Mouse (Mus musculus): Measurements from ENCODE around the gene Uba7.

- TF ChIP-seq CTCF (IDR thresholded peaks at IDR 0.05; ENCODE audit: borderline replicate concordance, insufficient read depth, low read depth, low read length): no peak
- no peak for TF ChIP-seq POLR2A (IDR thresholded peaks at IDR 0.05; ENCODE audit: borderline replicate concordance, insufficient read depth, low read length)
Observed at GRCm38 (mm10) chr9:107949184-107949921, 26.0 kb upstream of the Uba7 start.
